Mouse (Mus musculus) lung, postnatal 36 days (tissue): ENCODE measurements around the gene Dus2.
"Not testable (repeated sequence)": the region's sequence is repeated elsewhere in the genome, so short reads cannot be mapped to it uniquely, and the experiment has no call there.

Source experiments
- DNase-seq: peaks from one replicate; pipeline ENCODE4 v3.0.0; 2022; ENCODE audit warnings: mixed read lengths

Gene Dus2

GRCm38 (mm10) chr8:105991546-105991945 is 409 bp downstream of the Dus2 start:
- peak; percentile 64 for DNase-seq

GRCm38 (mm10) chr8:105992499-105992898 is 1.4 kb downstream of the Dus2 start:
- DNase-seq, result peak; percentile 69

- no peak for DNase-seq
These were observed 2.1 kb downstream of the Dus2 start for GRCm38 (mm10) chr8:105993226-105993625.

- DNase-seq, result peak; percentile 38
These were observed 5.2 kb downstream of the Dus2 start for GRCm38 (mm10) chr8:105996359-105996758.

- no peak for DNase-seq
These were observed 7.8 kb downstream of the Dus2 start for GRCm38 (mm10) chr8:105998971-105999370.

- no peak for DNase-seq
These were observed 10.8 kb downstream of the Dus2 start for GRCm38 (mm10) chr8:106001908-106002307.

GRCm38 (mm10) chr8:106004538-106005207 is 13.5 kb downstream of the Dus2 start:
- DNase-seq, result no peak

- DNase-seq, result no peak
These were observed 14.7 kb downstream of the Dus2 start, which contains the start of gene Dpep2nb for GRCm38 (mm10) chr8:106005875-106006274. TSS of gene Dpep2nb (minus strand) at chr8:106005975.

GRCm38 (mm10) chr8:106006413-106006812 is 15.3 kb downstream of the Dus2 start:
- DNase-seq, result no peak

GRCm38 (mm10) chr8:106007135-106007534 is 16.0 kb downstream of the Dus2 start:
- DNase-seq, result peak; percentile 52

GRCm38 (mm10) chr8:106007891-106008290 is 16.8 kb downstream of the Dus2 start:
- DNase-seq, result not testable (repeated sequence)

GRCm38 (mm10) chr8:106010748-106011642 is 19.9 kb downstream of the Dus2 start:
- DNase-seq, result peak; percentile 95

- DNase-seq, result no peak
These were observed 20.5 kb downstream of the Dus2 start, which contains the start of gene Ddx28 for GRCm38 (mm10) chr8:106011643-106011986. TSS of gene Ddx28 (minus strand) at chr8:106011882.

GRCm38 (mm10) chr8:106012203-106012602 is 21.1 kb downstream of the Dus2 start:
- not testable (repeated sequence) for DNase-seq

- no peak for DNase-seq
These were observed 25.1 kb downstream of the Dus2 start for GRCm38 (mm10) chr8:106016284-106016683.

- no peak for DNase-seq
These were observed 26.0 kb downstream of the Dus2 start for GRCm38 (mm10) chr8:106017130-106017529.

- no peak for DNase-seq
These were observed 26.9 kb downstream of the Dus2 start for GRCm38 (mm10) chr8:106018039-106018438.

GRCm38 (mm10) chr8:106022483-106022882 is 31.3 kb downstream of the Dus2 start:
- peak; percentile 87 for DNase-seq

- DNase-seq, result peak; percentile 56
These were observed 47.6 kb downstream of the Dus2 start for GRCm38 (mm10) chr8:106038721-106039120.

- DNase-seq, result no peak
These were observed 48.5 kb downstream of the Dus2 start for GRCm38 (mm10) chr8:106039605-106040004.

- DNase-seq, result no peak
These were observed 49.1 kb downstream of the Dus2 start for GRCm38 (mm10) chr8:106040218-106040617.

GRCm38 (mm10) chr8:106043055-106043454 is 51.9 kb downstream of the Dus2 start:
- no peak for DNase-seq

GRCm38 (mm10) chr8:106044151-106044550 is 53.0 kb downstream of the Dus2 start:
- DNase-seq, result no peak
